Mouse (Mus musculus): ENCODE results near the gene Ap1m1.

The Ap1m1 gene

DNA sequence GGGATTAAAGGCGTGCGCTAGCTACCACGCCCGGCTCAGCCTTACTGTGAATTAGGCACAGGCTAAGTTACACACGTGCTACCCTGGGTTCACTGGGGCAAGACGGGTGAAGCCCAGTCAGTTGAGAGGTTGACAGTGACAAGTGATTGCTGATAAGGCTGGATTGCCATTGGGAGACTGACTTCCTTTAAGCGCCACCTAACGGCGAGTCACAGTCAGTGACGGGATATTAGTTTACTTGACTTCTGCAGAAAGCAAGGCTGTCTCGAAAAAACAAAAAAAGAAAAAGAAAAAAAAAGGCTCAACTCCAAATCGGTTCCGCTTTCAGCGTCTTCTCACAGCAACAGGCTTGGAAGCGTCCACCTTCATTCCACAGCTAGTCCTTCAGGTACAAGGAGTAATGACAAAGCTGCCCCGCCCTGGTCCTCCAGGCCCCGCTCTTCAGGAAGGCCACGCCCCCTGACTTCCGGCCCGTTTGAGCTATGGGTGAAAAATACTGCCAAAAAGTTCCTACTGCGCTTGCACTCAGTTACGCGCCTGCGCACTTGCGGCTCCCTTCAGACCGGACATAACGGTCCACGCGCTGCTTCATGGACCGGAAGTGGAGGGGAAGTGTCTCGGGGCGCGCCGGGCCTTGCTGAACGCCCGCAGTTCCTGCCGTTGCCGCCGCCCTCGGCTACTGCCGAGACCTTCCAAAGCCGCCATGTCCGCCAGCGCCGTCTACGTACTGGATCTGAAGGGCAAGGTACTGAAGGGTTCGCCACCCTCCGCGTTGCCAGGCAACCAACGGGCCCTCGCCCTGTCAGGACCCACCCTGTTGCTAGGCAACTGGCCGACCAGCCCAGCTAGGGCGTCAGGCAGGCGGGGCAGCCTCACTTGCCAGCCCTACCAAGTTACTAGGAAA is at the start of gene Ap1m1:
Ap1m1 (plus strand) TSS at position 520 of the 904 bp plus-strand sequence.
- DNase-seq (ENCODE audit: low read depth in 1 of 2, low spot score in 2 of 2) = peak; percentile 94 to 95

GRCm38 (mm10) chr8:72190215-72190539 is 49.6 kb upstream of the Ap1m1 start:
- no peak for DNase-seq (ENCODE audit: low read depth in 1 of 2, low spot score in 2 of 2)

DNA sequence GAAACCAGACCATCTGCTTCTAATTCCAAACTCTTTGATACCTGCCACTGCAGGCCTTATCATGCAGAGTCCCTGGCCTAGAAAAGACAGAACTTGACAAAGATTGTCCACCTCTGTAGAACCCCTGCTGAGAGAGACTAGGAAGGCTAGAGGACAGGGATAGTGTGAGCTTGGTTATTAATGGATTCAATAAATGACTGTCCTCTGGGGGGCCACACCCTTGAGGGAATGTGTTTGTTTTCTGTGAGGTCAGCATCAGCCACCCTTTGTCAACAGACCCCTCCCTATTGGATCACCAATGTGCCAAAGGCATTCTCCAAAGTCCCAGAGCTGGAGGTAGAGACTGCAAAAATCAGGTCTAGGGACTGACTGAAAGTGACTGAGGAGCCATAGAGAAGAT is 47.8 kb upstream of the Ap1m1 start:
- DNase-seq (ENCODE audit: low read depth in 1 of 2, low spot score in 2 of 2) = no peak

DNA sequence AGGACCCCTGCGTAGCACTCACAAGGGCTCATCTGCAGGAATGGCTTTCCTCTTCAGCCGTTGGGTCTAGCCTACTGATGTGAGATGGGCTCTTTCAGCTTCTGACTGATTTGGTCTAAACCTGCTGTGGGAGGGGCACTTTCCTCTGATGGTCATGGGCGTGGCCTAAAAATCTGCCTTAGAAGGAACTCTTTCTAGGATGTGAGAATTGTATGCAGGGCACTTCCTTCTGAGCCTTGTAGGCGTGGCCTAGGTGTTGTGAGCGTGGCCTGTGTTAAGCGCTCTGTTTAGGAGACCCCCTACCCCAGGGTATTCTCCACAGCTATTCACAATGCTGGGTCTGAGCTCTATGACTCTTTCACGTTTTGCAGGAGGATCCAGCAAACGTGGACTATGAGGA is 41.8 kb upstream of the Ap1m1 start:
- DNase-seq (ENCODE audit: low read depth in 1 of 2, low spot score in 2 of 2) = no peak

GRCm38 (mm10) chr8:72208582-72208981 is 31.2 kb upstream of the Ap1m1 start:
- no peak for DNase-seq (ENCODE audit: low read depth in 1 of 2, low spot score in 2 of 2)

GRCm38 (mm10) chr8:72210222-72210621 is 29.6 kb upstream of the Ap1m1 start:
- DNase-seq (ENCODE audit: low read depth in 1 of 2, low spot score in 2 of 2) = no peak

- no peak for DNase-seq (ENCODE audit: low read depth in 1 of 2, low spot score in 2 of 2)
These were observed 29.1 kb upstream of the Ap1m1 start for GRCm38 (mm10) chr8:72210710-72211109.

DNA sequence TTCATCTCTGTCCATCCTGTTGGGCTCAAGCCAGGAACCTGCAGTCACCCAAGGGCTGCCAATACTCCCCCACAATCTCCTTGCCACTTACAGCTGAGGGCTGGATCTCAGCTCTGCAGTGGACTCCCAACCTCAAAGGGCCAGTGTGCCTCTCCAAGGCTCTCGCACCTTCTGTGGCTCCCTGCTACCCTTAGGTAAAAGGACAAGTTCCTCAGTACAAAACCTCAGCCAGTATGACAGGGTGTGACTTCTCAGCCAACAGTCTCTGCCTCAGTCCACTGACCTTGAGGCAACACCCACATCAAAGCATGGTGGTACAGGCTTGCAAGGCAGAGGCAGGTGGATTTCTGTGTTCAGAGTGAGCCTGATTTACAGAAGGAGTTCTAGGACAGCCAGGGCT is 28.0 kb upstream of the Ap1m1 start:
- DNase-seq (ENCODE audit: low read depth in 1 of 2, low spot score in 2 of 2) = no peak

GRCm38 (mm10) chr8:72212751-72213150 is 27.1 kb upstream of the Ap1m1 start, which contains the start of gene Cib3:
TSS of gene Cib3 (minus strand) at chr8:72212837.
- no peak for DNase-seq (ENCODE audit: low read depth in 1 of 2, low spot score in 2 of 2)

DNA sequence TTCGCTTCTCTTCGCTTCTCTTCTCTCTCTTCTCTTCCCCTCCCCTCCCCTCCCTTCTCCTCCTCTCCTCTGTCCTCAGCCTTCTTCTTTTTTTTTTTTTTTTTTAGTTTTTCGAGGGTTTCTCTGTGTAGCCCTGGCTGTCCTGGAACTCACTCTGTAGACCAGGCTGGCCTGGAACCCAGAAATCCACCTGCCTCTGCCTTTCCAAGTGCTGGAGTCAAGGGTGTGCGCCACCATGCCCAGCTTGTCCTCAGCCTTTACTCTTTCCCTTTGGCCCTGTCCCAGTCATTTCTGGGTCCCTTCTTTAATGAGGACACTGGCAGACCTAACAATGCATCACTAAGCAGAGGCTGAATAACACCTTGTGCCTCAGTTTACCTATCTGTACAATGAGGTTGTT is 26.3 kb upstream of the Ap1m1 start, which contains the start of gene Gm11034:
Gm11034 (minus strand) TSS at position 101 of the 400 bp plus-strand sequence.
- no peak for DNase-seq (ENCODE audit: low read depth in 1 of 2, low spot score in 2 of 2)

- no peak for DNase-seq (ENCODE audit: low read depth in 1 of 2, low spot score in 2 of 2)
These were observed 24.8 kb upstream of the Ap1m1 start for GRCm38 (mm10) chr8:72215060-72215459.

DNA sequence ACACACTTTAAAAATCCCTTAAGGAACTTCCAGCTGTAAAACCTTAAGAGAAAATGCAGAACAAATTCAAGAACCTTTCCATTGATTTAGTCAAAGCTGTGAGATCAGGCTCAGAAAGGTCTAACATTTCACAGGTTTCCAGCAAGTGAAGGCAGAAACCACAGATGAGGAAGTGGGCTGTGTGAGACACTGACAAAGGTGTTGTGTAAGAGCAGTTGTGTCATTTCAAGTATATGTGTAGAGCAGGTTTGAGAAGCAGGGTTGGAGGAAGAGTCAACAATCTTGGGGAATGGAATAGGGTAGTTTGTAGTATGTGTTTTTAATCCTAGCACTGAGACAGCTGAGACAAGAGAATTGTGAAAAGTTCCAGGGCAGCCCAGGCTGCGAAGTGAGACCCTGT is 23.9 kb upstream of the Ap1m1 start:
- peak; percentile 46 to 66 for DNase-seq (ENCODE audit: low read depth in 1 of 2, low spot score in 2 of 2)

DNA sequence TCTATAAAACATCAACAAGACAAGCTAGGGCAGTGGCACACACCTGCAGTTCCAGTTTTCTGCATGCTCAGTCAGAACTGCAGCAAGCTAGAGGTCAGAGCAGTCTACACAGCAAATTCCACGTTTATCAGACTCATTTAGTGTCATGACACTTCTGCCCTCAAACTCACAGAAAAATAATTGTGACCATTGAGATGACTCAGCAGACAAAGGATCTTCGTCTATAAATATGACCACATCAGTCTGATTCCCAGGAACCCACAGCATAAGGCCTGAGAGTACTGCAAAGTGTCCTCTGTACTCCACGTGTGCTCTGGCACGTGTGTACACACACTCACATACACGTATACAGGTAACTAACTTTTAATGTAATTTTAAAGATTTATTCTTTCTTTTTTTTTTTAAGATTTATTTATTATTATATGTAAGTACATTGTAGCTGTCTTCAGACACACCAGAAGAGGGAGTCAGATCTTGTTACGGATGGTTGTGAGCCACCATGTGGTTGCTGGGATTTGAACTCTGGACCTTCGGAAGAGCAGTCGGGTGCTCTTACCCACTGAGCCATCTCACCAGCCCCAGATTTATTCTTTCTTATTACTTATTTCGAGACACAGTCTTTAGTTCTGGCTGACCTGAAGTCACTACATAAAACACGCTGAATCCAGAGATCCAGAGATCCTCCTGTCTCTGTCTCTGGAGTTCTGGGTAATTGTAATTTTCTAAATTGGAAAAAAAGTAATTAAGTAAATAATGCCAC is 20.9 kb upstream of the Ap1m1 start:
- no peak for DNase-seq (ENCODE audit: low read depth in 1 of 2, low spot score in 2 of 2)

DNA sequence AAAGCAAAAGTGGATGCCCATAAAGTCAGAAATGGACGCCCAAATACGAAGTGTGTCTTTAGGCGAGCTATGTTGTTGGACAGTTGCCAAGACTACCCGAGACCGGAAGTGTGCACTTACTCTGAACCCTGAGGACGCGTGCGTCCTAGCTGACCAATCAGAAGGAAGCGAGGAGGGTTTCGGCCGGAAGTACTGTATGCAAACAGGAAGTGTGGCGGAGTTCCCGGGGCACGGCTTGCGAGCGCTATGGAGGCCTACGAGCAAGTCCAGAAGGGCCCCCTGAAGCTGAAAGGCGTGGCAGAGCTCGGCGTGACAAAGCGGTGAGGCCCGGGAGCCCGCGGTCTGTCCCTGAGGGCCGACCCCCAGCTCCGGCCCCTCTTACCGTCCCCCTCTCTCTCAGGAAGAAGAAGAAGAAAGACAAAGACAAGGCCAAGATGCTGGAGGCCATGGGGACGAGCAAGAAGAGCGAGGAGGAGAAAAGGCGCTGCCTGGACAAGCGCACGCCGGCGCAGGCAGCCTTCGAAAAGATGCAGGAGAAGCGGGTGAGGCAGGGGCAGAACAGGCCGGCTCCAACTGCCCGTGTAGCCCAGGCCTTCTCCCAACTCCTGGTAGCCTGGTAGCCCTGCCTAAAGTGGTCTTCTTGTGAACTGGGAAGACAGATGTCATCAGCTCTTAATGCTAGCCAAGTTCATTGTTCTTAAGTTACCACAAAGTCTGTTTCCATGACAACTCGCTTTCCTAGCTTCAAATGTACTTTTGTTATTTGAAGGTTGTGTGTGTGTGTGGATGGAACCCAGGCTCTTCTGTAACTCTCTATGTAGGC is 20.1 kb upstream of the Ap1m1 start, which contains the start of gene Fam32a:
Fam32a (plus strand) TSS at position 190 of the 823 bp plus-strand sequence.
- peak; percentile 79 to 81 for DNase-seq (ENCODE audit: low read depth in 1 of 2, low spot score in 2 of 2)

DNA sequence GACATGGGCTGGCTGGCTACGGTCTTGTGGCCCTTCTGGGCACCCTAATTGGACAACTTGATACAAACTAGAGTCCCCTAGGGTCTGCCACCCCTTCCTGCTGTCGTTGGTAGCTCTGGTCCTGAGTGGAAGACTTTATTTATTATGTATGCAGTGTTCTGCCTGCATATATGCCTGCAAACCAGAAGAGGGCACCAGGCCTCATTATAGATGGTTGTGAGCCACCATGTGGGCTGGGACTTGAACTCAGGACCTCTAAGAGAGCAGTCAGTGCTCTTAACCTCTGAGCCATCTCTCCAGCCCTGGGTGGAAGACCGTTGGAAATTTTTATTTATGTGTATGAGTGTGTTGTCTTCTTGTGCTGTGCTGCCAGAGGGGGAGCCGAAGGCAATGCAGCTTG is 19.1 kb upstream of the Ap1m1 start:
- DNase-seq (ENCODE audit: low read depth in 1 of 2, low spot score in 2 of 2) = no peak

DNA sequence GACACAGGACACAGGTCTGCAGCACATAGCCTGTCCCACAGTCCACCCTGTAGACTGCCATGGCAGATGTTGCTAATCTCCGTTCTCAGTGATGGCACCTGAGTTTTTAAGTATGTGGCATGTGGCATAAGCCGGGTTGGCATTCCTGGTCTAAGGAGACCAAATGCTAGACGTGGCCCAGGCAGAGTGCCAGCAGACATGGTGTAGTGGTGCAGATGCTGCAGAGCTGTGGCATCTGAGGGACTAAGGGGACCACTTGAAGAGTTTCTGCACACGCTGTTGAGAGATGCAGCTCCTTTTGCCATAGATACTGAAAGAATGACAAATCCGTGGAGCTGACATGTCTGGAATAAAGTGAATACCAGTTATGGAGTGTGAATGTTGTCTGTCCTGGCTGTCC is 17.2 kb upstream of the Ap1m1 start:
- DNase-seq (ENCODE audit: low read depth in 1 of 2, low spot score in 2 of 2) = no peak

GRCm38 (mm10) chr8:72240403-72240763 is 565 bp downstream of the Ap1m1 start:
- peak in 1 of 2 experiments; percentile 20 for DNase-seq (ENCODE audit: low read depth in 1 of 2, low spot score in 2 of 2)

GRCm38 (mm10) chr8:72240951-72241350 is 1.1 kb downstream of the Ap1m1 start:
- DNase-seq (ENCODE audit: low read depth in 1 of 2, low spot score in 2 of 2) = no peak

GRCm38 (mm10) chr8:72242226-72242625 is 2.4 kb downstream of the Ap1m1 start:
- no peak for DNase-seq (ENCODE audit: low read depth in 1 of 2, low spot score in 2 of 2)

DNA sequence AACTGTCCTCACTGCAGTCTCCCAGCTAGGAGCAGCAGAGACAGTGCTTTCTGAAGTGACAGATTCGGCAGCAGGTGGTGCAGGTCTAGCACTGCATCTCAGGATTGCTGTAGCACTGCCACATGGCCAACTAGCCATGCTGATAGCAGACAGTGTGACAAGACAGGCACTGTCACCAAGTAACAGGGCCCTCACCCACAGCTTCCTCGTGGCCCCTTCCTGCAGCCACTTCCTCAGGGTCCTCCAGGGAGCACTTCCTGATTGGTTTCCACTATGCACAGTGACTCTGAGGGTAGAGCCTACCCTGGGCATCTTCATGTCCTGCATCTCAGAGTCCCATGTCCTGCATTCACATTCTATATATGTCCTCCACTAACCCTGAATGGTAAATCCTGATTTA is 4.8 kb downstream of the Ap1m1 start:
- no peak for DNase-seq (ENCODE audit: low read depth in 1 of 2, low spot score in 2 of 2)

- DNase-seq (ENCODE audit: low read depth in 1 of 2, low spot score in 2 of 2) = no peak
These were observed 17.5 kb downstream of the Ap1m1 start for GRCm38 (mm10) chr8:72257171-72257901.
